Mouse (Mus musculus) CD8-positive naive resting alpha-beta T cell, adult 57 days (primary cell): ENCODE data around the gene Tal1. TPM values are rescaled to one million over a fixed set of nuclear protein-coding genes. Genes with fewer than 3 reads are reported as not detected.

Experiments used
- total RNA-seq: library from RNA; stranded (reverse); gene quantifications from one replicate; pipeline ENCODE4 v1.2.4, GENCODE M21; 2023

The Tal1 gene
- total RNA-seq, result 0.34 TPM

GRCm38 (mm10) chr4:115056371-115056920, at the start of gene Tal1:
Gene Tal1, plus strand, starts transcription at chr4:115056426.

GRCm38 (mm10) chr4:115088611-115089338, 32.5 kb downstream of the Tal1 start, which contains the start of gene Pdzk1ip1:
Gene Pdzk1ip1, plus strand, starts transcription at chr4:115088708.

Other genes with a start within 250 kb of the Tal1 start
- gene Gm12830, start 234.7 kb upstream of the Tal1 start, total RNA-seq, result not detected
- 0.58 TPM for gene Foxd2, start 147.6 kb upstream of the Tal1 start, total RNA-seq
- not detected for gene Foxe3, start 130.4 kb upstream of the Tal1 start, total RNA-seq
- gene Cmpk1, start 69.2 kb upstream of the Tal1 start, total RNA-seq, result 36.0 TPM
- 0.24 TPM for gene Stil, start 56.3 kb upstream of the Tal1 start, total RNA-seq
- not detected for gene Pdzk1ip1, start 32.3 kb downstream of the Tal1 start, total RNA-seq
- not detected for gene Cyp4x1, start 77.9 kb downstream of the Tal1 start, total RNA-seq
- gene Cyp4a29, start 185.7 kb downstream of the Tal1 start, total RNA-seq, result not detected
- not detected for gene Cyp4a12a, start 242.6 kb downstream of the Tal1 start, total RNA-seq